Mouse (Mus musculus) midbrain, embryonic 16.5 days (tissue): ENCODE results near the gene Hipk2. TPM values are rescaled to one million over a fixed set of nuclear protein-coding genes. Genes with fewer than 3 reads are reported as not detected.

Experiments
- ATAC-seq: fragments of 200-750 bp; cut with Nextera tagmentation; 2 replicates; pipeline ENCODE4 v1.8.0; 2017; ENCODE audit warnings: moderate TSS enrichment
- H3K27ac ChIP-seq: fragments of 300-500 bp; sonication (generic); 2 replicates; pipeline ENCODE4 v1.5.1; 2014; ENCODE audit warnings: mild to moderate bottlenecking, low read length, mixed read lengths
- H3K27me3 ChIP-seq: fragments of 300-500 bp; sonication (generic); 2 replicates; pipeline ENCODE4 v1.6.1; 2014; ENCODE audit warnings: low read depth, low read length, mixed read lengths; ENCODE audit not compliant: control insufficient read depth, insufficient read depth
- H3K36me3 ChIP-seq: fragments of 300-500 bp; sonication (generic); 2 replicates; pipeline ENCODE4 v1.6.1; 2014; ENCODE audit warnings: mild to moderate bottlenecking, low read length, moderate library complexity, mixed read lengths; ENCODE audit not compliant: control insufficient read depth, insufficient read depth
- H3K4me1 ChIP-seq: fragments of 300-500 bp; sonication (generic); 2 replicates; pipeline ENCODE4 v1.6.1; 2014; ENCODE audit warnings: mild to moderate bottlenecking, low read length, mixed read lengths; ENCODE audit not compliant: control insufficient read depth, insufficient read depth
- H3K4me2 ChIP-seq: fragments of 300-500 bp; sonication (generic); 2 replicates; pipeline ENCODE4 v1.6.1; 2014; ENCODE audit warnings: mild to moderate bottlenecking, low read length, mixed read lengths
- H3K4me3 ChIP-seq: fragments of 300-500 bp; sonication (generic); 2 replicates; pipeline ENCODE4 v1.5.1; 2014; ENCODE audit warnings: low read depth, mild to moderate bottlenecking, low read length, moderate library complexity, mixed read lengths
- H3K9ac ChIP-seq: fragments of 300-500 bp; sonication (generic); 2 replicates; pipeline ENCODE4 v1.6.1; 2014; ENCODE audit warnings: low read depth, low read length, mixed read lengths
- H3K9me3 ChIP-seq: fragments of 300-500 bp; sonication (generic); replicated peaks from 2 replicates; pipeline ENCODE4 v1.6.1; 2014; ENCODE audit warnings: mild to moderate bottlenecking, low read length, mixed read lengths; ENCODE audit not compliant: control insufficient read depth, poor library complexity, severe bottlenecking
- WGBS: fragments of 180-500 bp; shearing (Covaris S2); extraction: QIAGEN DNeasy Blood & Tissue Kit; methylation state at CpG from one replicate; pipeline ENCODE4 v1.1.7; 2014; 5-methylcytosine and 5-hydroxymethylcytosine counted together
- polyA plus RNA-seq: library from polyadenylated mRNA; unstranded; fragments of >200 nt; fragmentation: Nextera tagmentation; extraction: Ambion mirVana; gene quantifications from 2 replicates; pipeline ENCODE4 v1.2.1, GENCODE M21; 2015

The Hipk2 gene
- polyA plus RNA-seq, 1 experiment from 2014 or later = 32.7 TPM

GRCm38 (mm10) chr6:38695380-38696054 is 180.4 kb downstream of the Hipk2 start:
- ATAC-seq = peak; percentile 72
- no peaks in the 10 kb centered on the region for H3K9me3 ChIP-seq
- no peaks in the 10 kb centered on the region for H3K27me3 ChIP-seq
- 26% methylated on average over 9 of the region's 9 CpGs for WGBS
- H3K27ac ChIP-seq = no peak overlapping the region
- no peak overlapping the region for H3K9ac ChIP-seq
- H3K4me2 ChIP-seq = no peak overlapping the region
- no peak overlapping the region for H3K4me3 ChIP-seq
- H3K4me1 ChIP-seq = no peaks in the 10 kb centered on the region
- peaks cover 30% of the 10 kb centered on the region for H3K36me3 ChIP-seq

- H3K4me3 ChIP-seq = no peak overlapping the region
These were observed 183.4 kb downstream of the Hipk2 start for GRCm38 (mm10) chr6:38692556-38692955.

GRCm38 (mm10) chr6:38691052-38691451 is 184.9 kb downstream of the Hipk2 start:
- no peaks in the 10 kb centered on the region for H3K9me3 ChIP-seq
- H3K4me2 ChIP-seq = no peak overlapping the region
- H3K36me3 ChIP-seq = peaks cover 9% of the 10 kb centered on the region
- no peak overlapping the region for H3K9ac ChIP-seq
- WGBS = 90% methylated on average over 5 of the region's 5 CpGs
- no peak for ATAC-seq
- no peaks in the 10 kb centered on the region for H3K4me1 ChIP-seq
- no peak overlapping the region for H3K4me3 ChIP-seq
- H3K27ac ChIP-seq = no peak overlapping the region
- H3K27me3 ChIP-seq = no peaks in the 10 kb centered on the region

More at GRCm38 (mm10) chr6:38692556-38692955, 183.4 kb downstream of the Hipk2 start:
- Histone ChIP-seq H3K27ac (no peak overlapping the region), H3K27me3 (no peaks in the 10 kb centered on the region), H3K9me3 (no peaks in the 10 kb centered on the region), H3K9ac (no peak overlapping the region), H3K4me2 (no peak overlapping the region), H3K4me1 (no peaks in the 10 kb centered on the region), H3K36me3 (peaks cover 9% of the 10 kb centered on the region)
- no peak for ATAC-seq
- 97% methylated on average over 6 of the region's 6 CpGs for WGBS

- Histone ChIP-seq H3K4me2 (no peak overlapping the region), H3K36me3 (peaks cover 9% of the 10 kb centered on the region), H3K27me3 (no peaks in the 10 kb centered on the region), H3K27ac (no peak overlapping the region), H3K9ac (no peak overlapping the region), H3K4me3 (no peak overlapping the region), H3K9me3 (no peaks in the 10 kb centered on the region), H3K4me1 (no peaks in the 10 kb centered on the region)
- 70% methylated on average over 4 of the region's 4 CpGs for WGBS
- no peak for ATAC-seq
These were observed 185.3 kb downstream of the Hipk2 start for GRCm38 (mm10) chr6:38690615-38691014.

GRCm38 (mm10) chr6:38688841-38689240 is 187.1 kb downstream of the Hipk2 start:
- no peak for ATAC-seq

GRCm38 (mm10) chr6:38687216-38687615 is 188.7 kb downstream of the Hipk2 start:
- no peak overlapping the region for H3K4me2 ChIP-seq
- no peak for ATAC-seq
- no peak overlapping the region for H3K9ac ChIP-seq
- no peak overlapping the region for H3K27ac ChIP-seq
- no peaks in the 10 kb centered on the region for H3K27me3 ChIP-seq
- no peaks in the 10 kb centered on the region for H3K9me3 ChIP-seq
- no peaks in the 10 kb centered on the region; the same call in 1 of the 2 replicates for H3K36me3 ChIP-seq
- no peak overlapping the region for H3K4me3 ChIP-seq
- no peaks in the 10 kb centered on the region for H3K4me1 ChIP-seq
- WGBS = 66% methylated on average over 11 of the region's 11 CpGs

More at GRCm38 (mm10) chr6:38688841-38689240, 187.1 kb downstream of the Hipk2 start:
- WGBS = 88% methylated on average over 6 of the region's 10 CpGs
- H3K4me3 ChIP-seq = no peak overlapping the region
- no peaks in the 10 kb centered on the region for H3K9me3 ChIP-seq
- no peak overlapping the region for H3K4me2 ChIP-seq
- no peaks in the 10 kb centered on the region for H3K27me3 ChIP-seq
- no peak overlapping the region for H3K9ac ChIP-seq
- H3K36me3 ChIP-seq = no peaks in the 10 kb centered on the region; the same call in none of the 2 replicates
- H3K4me1 ChIP-seq = no peaks in the 10 kb centered on the region
- no peak overlapping the region for H3K27ac ChIP-seq

GRCm38 (mm10) chr6:38682532-38682931 is 193.4 kb downstream of the Hipk2 start:
- H3K4me3 ChIP-seq = no peak overlapping the region
- no peak for ATAC-seq
- H3K27ac ChIP-seq = no peak overlapping the region
- WGBS = 70% methylated on average over 2 of the region's 2 CpGs
- H3K4me1 ChIP-seq = no peaks in the 10 kb centered on the region
- peaks cover 1% of the 10 kb centered on the region; the same call in 1 of the 2 replicates for H3K36me3 ChIP-seq
- H3K27me3 ChIP-seq = no peaks in the 10 kb centered on the region
- H3K9me3 ChIP-seq = no peaks in the 10 kb centered on the region
- no peak overlapping the region for H3K9ac ChIP-seq
- H3K4me2 ChIP-seq = no peak overlapping the region

- WGBS = 75% methylated on average over 9 of the region's 9 CpGs
- H3K9me3 ChIP-seq = no peaks in the 10 kb centered on the region
- no peak overlapping the region for H3K9ac ChIP-seq
- no peak for ATAC-seq
- no peak overlapping the region for H3K27ac ChIP-seq
- no peaks in the 10 kb centered on the region for H3K27me3 ChIP-seq
- H3K4me2 ChIP-seq = no peak overlapping the region
- H3K4me3 ChIP-seq = no peak overlapping the region
- peaks cover 3% of the 10 kb centered on the region; the same call in 1 of the 2 replicates for H3K36me3 ChIP-seq
- no peaks in the 10 kb centered on the region for H3K4me1 ChIP-seq
These were observed 198.3 kb downstream of the Hipk2 start for GRCm38 (mm10) chr6:38677629-38678028.

- ATAC-seq = no peak
- Histone ChIP-seq H3K27ac (no peak overlapping the region), H3K4me3 (no peak overlapping the region), H3K4me2 (no peak overlapping the region), H3K27me3 (no peaks in the 10 kb centered on the region), H3K4me1 (no peaks in the 10 kb centered on the region), H3K9ac (no peak overlapping the region), H3K9me3 (no peaks in the 10 kb centered on the region), H3K36me3 (peaks cover 3% of the 10 kb centered on the region; the same call in 1 of the 2 replicates)
- WGBS = 89% methylated on average over 14 of the region's 14 CpGs
These were observed 199.2 kb downstream of the Hipk2 start for GRCm38 (mm10) chr6:38676723-38677122.
